Mouse (Mus musculus) CH12.LX (cell line): ENCODE results near the gene Celsr2.

Source experiments
- MAFK ChIP-seq: IDR thresholded peaks from 2 replicates; pipeline ENCODE4 v1.6.1; 2011; ENCODE audit warnings: low read length, improper control_type of control experiment; ENCODE audit not compliant: insufficient replicate concordance
- NRF1 ChIP-seq: IDR thresholded peaks from 2 replicates; pipeline ENCODE4 v1.6.1; 2014; ENCODE audit warnings: low read depth, mild to moderate bottlenecking, inconsistent platforms, low read length, improper control_type of control experiment, moderate library complexity
- POLR2A ChIP-seq: IDR thresholded peaks from 2 replicates; pipeline ENCODE4 v1.6.1; 2011; ENCODE audit warnings: low read depth, mild to moderate bottlenecking, improper control_type of control experiment, low read length
- ZNF384 ChIP-seq: IDR thresholded peaks from 2 replicates; pipeline ENCODE4 v1.6.1; 2012; ENCODE audit warnings: low read depth, low read length, improper control_type of control experiment, inconsistent platforms

- TF ChIP-seq ZNF384 = no peak
- no peak for TF ChIP-seq POLR2A
- no peak for TF ChIP-seq NRF1
- no peak for TF ChIP-seq MAFK
Observed at GRCm38 (mm10) chr3:108348376-108348775, 67.0 kb downstream of the Celsr2 start.
